Mouse (Mus musculus) CH12.LX (cell line): ENCODE results near the gene Zfp563. TPM values are rescaled to one million over a fixed set of nuclear protein-coding genes. Genes with fewer than 3 reads are reported as not detected.
A peak's percentile ranks its signal among the peaks of the same experiment; 100 is the strongest.

ENCODE experiments used
- DNase-seq: peaks from one replicate; pipeline ENCODE4 v3.0.0-alpha.2; 2013; ENCODE audit errors: extremely low read depth
- H3K27ac ChIP-seq: 2 replicates; pipeline ENCODE4 v1.5.1; 2012; ENCODE audit warnings: low read depth, mild to moderate bottlenecking, control low read depth, moderate library complexity; ENCODE audit not compliant: insufficient read depth
- H3K27me3 ChIP-seq: replicated peaks from 2 replicates; pipeline ENCODE3; 2012; ENCODE audit warnings: inconsistent platforms
- H3K36me3 ChIP-seq, 2 experiments: replicated peaks in 1 of 2; 2 replicates each; pipeline versions ENCODE3 to v1.6.1; 2012; ENCODE audit warnings: inconsistent platforms in 1 of 2, low read length in 1 of 2, mild to moderate bottlenecking in 1 of 2, mixed read lengths in 1 of 2, moderate library complexity in 1 of 2; ENCODE audit not compliant: control insufficient read depth in 1 of 2, insufficient read depth in 1 of 2
- H3K4me1 ChIP-seq, 2 experiments: 2 replicates each; pipeline ENCODE4 v1.6.1; 2012; ENCODE audit warnings: inconsistent platforms in 1 of 2, moderate library complexity in 1 of 2; ENCODE audit not compliant: insufficient read depth in 2 of 2, control insufficient read depth in 1 of 2
- H3K4me2 ChIP-seq: 2 replicates; pipeline ENCODE4 v1.6.1; 2012; ENCODE audit warnings: low read depth, mild to moderate bottlenecking, control low read depth; ENCODE audit not compliant: poor library complexity, insufficient read depth, severe bottlenecking
- H3K4me3 ChIP-seq, 3 experiments: fragments of 150-350 bp in 1 of 3; sonication (generic) in 1 of 3; replicated peaks in 1 of 3; 2 replicates each; pipeline versions ENCODE3 to v1.5.1; 2011 to 2012; ENCODE audit warnings: low read depth in 2 of 3, low read length in 2 of 3, mild to moderate bottlenecking in 2 of 3, moderate library complexity in 2 of 3, control low read depth in 1 of 3, improper control_type of control experiment in 1 of 3, inconsistent platforms in 1 of 3, mixed read lengths in 1 of 3; ENCODE audit not compliant: poor library complexity in 1 of 3
- H3K79me2 ChIP-seq: replicated peaks from 2 replicates; pipeline ENCODE4 v1.6.1; 2012; ENCODE audit warnings: mild to moderate bottlenecking, moderate library complexity; ENCODE audit not compliant: control insufficient read depth, poor library complexity, insufficient read depth, severe bottlenecking; ENCODE audit errors: extremely low read depth
- H3K9ac ChIP-seq: 2 replicates; pipeline ENCODE4 v1.6.1; 2012; ENCODE audit warnings: low read depth, mild to moderate bottlenecking, control low read depth, moderate library complexity; ENCODE audit not compliant: insufficient read depth
- H3K9me3 ChIP-seq: replicated peaks from 2 replicates; pipeline ENCODE3; 2012; ENCODE audit warnings: low read length, inconsistent platforms, mixed read lengths
- BHLHE40 ChIP-seq: IDR thresholded peaks from 2 replicates; pipeline ENCODE4 v1.6.1; 2011; ENCODE audit warnings: mild to moderate bottlenecking, low read depth, low read length, improper control_type of control experiment
- CHD2 ChIP-seq: IDR thresholded peaks from 2 replicates; pipeline ENCODE4 v1.6.1; 2011; ENCODE audit warnings: low read length, improper control_type of control experiment
- CTCF ChIP-seq, 2 experiments: IDR thresholded peaks in 1 of 2; conservative IDR thresholded peaks in 1 of 2; 2 replicates each; pipeline ENCODE4 v1.5.1; 2011 to 2012; ENCODE audit warnings: low read depth in 2 of 2, low read length in 2 of 2, improper control_type of control experiment in 1 of 2, inconsistent platforms in 1 of 2, mild to moderate bottlenecking in 1 of 2, moderate library complexity in 1 of 2
- ELF1 ChIP-seq: IDR thresholded peaks from 2 replicates; pipeline ENCODE4 v1.6.1; 2014; ENCODE audit warnings: low read depth, mild to moderate bottlenecking, inconsistent platforms, low read length, improper control_type of control experiment
- HCFC1 ChIP-seq: IDR thresholded peaks from 2 replicates; pipeline ENCODE4 v1.6.1; 2012; ENCODE audit warnings: low read depth, mild to moderate bottlenecking, inconsistent platforms, low read length, improper control_type of control experiment
- IRF4 ChIP-seq: IDR thresholded peaks from 2 replicates; pipeline ENCODE4 v1.6.1; 2014; ENCODE audit warnings: low read depth, mild to moderate bottlenecking, inconsistent platforms, low read length, improper control_type of control experiment
- JUN ChIP-seq: IDR thresholded peaks from 2 replicates; pipeline ENCODE4 v1.6.1; 2011; ENCODE audit warnings: low read depth, mild to moderate bottlenecking, low read length, improper control_type of control experiment, moderate library complexity; ENCODE audit not compliant: insufficient read depth
- JUND ChIP-seq: conservative IDR thresholded peaks from 2 replicates; pipeline ENCODE4 v1.6.1; 2011; ENCODE audit warnings: low read depth, low read length, improper control_type of control experiment
- KAT2A ChIP-seq: IDR thresholded peaks from 2 replicates; pipeline ENCODE4 v1.6.1; 2012; ENCODE audit warnings: low read length, improper control_type of control experiment, inconsistent platforms; ENCODE audit not compliant: insufficient replicate concordance
- MAX ChIP-seq: IDR thresholded peaks from 2 replicates; pipeline ENCODE4 v1.6.1; 2011; ENCODE audit warnings: low read length, improper control_type of control experiment
- MAZ ChIP-seq: IDR thresholded peaks from 2 replicates; pipeline ENCODE4 v1.6.1; 2012; ENCODE audit warnings: low read depth, mild to moderate bottlenecking, inconsistent platforms, low read length, improper control_type of control experiment, moderate library complexity
- MXI1 ChIP-seq: IDR thresholded peaks from 2 replicates; pipeline ENCODE4 v1.6.1; 2011; ENCODE audit warnings: mild to moderate bottlenecking, low read depth, low read length, improper control_type of control experiment
- MYC ChIP-seq: IDR thresholded peaks from 2 replicates; pipeline ENCODE4 v1.6.1; 2011; ENCODE audit warnings: low read depth, mild to moderate bottlenecking, improper control_type of control experiment, low read length
- NRF1 ChIP-seq: IDR thresholded peaks from 2 replicates; pipeline ENCODE4 v1.6.1; 2014; ENCODE audit warnings: low read depth, mild to moderate bottlenecking, inconsistent platforms, low read length, improper control_type of control experiment, moderate library complexity
- PAX5 ChIP-seq: IDR thresholded peaks from 2 replicates; pipeline ENCODE4 v1.6.1; 2012; ENCODE audit warnings: low read length, inconsistent platforms, mixed read lengths
- POLR2A ChIP-seq: IDR thresholded peaks from 2 replicates; pipeline ENCODE4 v1.6.1; 2011; ENCODE audit warnings: low read depth, mild to moderate bottlenecking, improper control_type of control experiment, low read length
- POLR2AphosphoS2 ChIP-seq: IDR thresholded peaks from 2 replicates; pipeline ENCODE4 v1.6.1; 2011; ENCODE audit warnings: low read depth, low read length, improper control_type of control experiment
- SIN3A ChIP-seq: IDR thresholded peaks from 2 replicates; pipeline ENCODE4 v1.6.1; 2012; ENCODE audit warnings: low read length, improper control_type of control experiment, inconsistent platforms
- TCF12 ChIP-seq: IDR thresholded peaks from 2 replicates; pipeline ENCODE4 v1.6.1; 2014; ENCODE audit warnings: low read depth, mild to moderate bottlenecking, inconsistent platforms, low read length, improper control_type of control experiment
- UBTF ChIP-seq: IDR thresholded peaks from 2 replicates; pipeline ENCODE4 v1.6.1; 2012; ENCODE audit warnings: low read depth, mild to moderate bottlenecking, inconsistent platforms, low read length, improper control_type of control experiment, moderate library complexity
- USF1 ChIP-seq: IDR thresholded peaks from 2 replicates; pipeline ENCODE4 v1.6.1; 2014; ENCODE audit warnings: low read depth, mild to moderate bottlenecking, inconsistent platforms, low read length, improper control_type of control experiment
- ZMIZ1 ChIP-seq: IDR thresholded peaks from 2 replicates; pipeline ENCODE4 v1.6.1; 2012; ENCODE audit warnings: low read depth, mild to moderate bottlenecking, inconsistent platforms, low read length, improper control_type of control experiment
- dilution Hi-C: fragments of 300-500 bp; cut with MboI; formaldehyde crosslinking; loops from 2 replicates; pipeline ENCODE4 v1.14.3; 2020; ENCODE audit warnings: low sequenced_read_pairs; ENCODE audit not compliant: extremely low pct_unique_long_range_greater_than_20kb, extremely low pct_ligation_motif_present
- in situ Hi-C: fragments of 300-500 bp; cut with MboI; formaldehyde crosslinking; loops from 3 replicates; pipeline ENCODE4 v1.14.3; 2019; ENCODE audit warnings: low sequenced_read_pairs, low pct_ligation_motif_present, low pct_unique_long_range_greater_than_20kb, mixed read lengths
- polyA plus RNA-seq: library from polyadenylated mRNA; unstranded; fragments of >175 nt; gene quantifications from 2 replicates; pipeline ENCODE4 v1.2.1, GENCODE M21; 2012; ENCODE audit warnings: low read depth; ENCODE audit not compliant: insufficient read length
- total RNA-seq, 2 experiments: library from RNA; depleted of rRNA; stranded (reverse); fragments of 300-350 nt in 1 of 2; fragments of >200 nt in 1 of 2; gene quantifications; 2 replicates each; pipeline ENCODE4 v1.2.3; 2012 to 2014

The Zfp563 gene
- total RNA-seq (2012; rRNA removed) (3.5 and 4.1 TPM in 2 replicates), total RNA-seq (2014; rRNA removed) (4.1 and 4.5 TPM in 2 replicates), polyA plus RNA-seq (1.9 and 3.7 TPM in 2 replicates)

DNA sequence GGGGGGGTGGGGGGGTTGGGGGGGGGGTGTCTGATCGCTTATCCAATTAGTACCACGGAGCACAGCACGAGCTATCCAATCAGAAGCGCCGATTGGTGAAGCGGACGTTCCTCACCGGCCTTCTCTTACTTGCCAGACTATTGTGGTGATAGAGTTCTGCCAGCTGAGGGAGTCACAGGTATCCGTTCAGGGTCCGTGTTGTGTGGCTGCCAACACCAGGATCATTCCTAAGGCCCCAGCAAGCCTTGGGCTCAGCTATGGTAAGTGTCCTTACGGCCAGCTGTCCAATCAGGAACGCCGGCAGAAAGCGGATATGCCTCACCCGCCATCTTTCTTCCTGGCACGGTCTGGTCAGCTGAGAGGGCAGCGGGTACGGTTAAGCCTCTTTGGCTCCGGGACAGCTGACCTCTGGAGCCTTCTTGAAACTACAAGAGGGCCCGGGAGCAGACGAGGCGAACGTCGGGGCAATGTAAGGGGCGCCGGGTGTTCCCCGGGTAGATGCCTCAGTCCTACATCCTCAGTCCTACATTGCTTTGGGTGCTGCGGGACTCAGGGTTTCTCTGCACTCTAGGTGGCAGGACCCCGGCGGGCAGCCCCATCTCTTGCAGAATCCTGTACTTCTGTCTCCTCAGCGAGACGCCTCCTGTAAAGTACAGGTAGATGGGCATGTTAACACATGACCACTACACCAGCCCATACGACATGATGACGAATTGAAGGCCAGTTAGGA is at the start of gene Zfp563:
Gene Zfp563 (plus strand): TSS at position 91 of the 730 bp plus-strand sequence.
- peak; percentile 89 for DNase-seq
- Histone ChIP-seq H3K4me1 (peaks cover 7 to 25% of the 10 kb centered on the region in 2 experiments; a peak in 3 of 4 replicates), H3K36me3 (no peaks in the 10 kb centered on the region), H3K27ac (peak within 1 kb of the TSS; percentile 83), H3K27me3 (no peaks in the 10 kb centered on the region), H3K4me3 (peak within 1 kb of the TSS; percentile 66 to 87 (median 74)), H3K79me2 (peaks cover 6% of the 10 kb centered on the region; the same call in 1 of the 2 replicates), H3K4me2 (peak within 1 kb of the TSS; percentile 71), H3K9me3 (no peaks in the 10 kb centered on the region), H3K9ac (peak within 1 kb of the TSS; percentile 73)
- TF ChIP-seq ELF1 (peak; percentile 52), SIN3A (peak; percentile 58; the same call in 1 of the 2 replicates), MXI1 (peak; percentile 59; the same call in 1 of the 2 replicates), IRF4 (no peak), CTCF (conservative IDR thresholded peaks at IDR 0.05 in 1 of 2, IDR thresholded peaks at IDR 0.05 in 1 of 2; ENCODE audit: low read depth in 2 of 2, low read length in 2 of 2) (peak in 1 of 2 experiments; percentile 18; a peak in 1 of 4 replicates), POLR2AphosphoS2 (no peak), MYC (no peak), MAX (no peak), POLR2A (peak; percentile 52), UBTF (no peak), JUND (no peak), HCFC1 (peak; percentile 89), KAT2A (0 out of 2 replicates have a peak, but pooled peaks have one; percentile 56), NRF1 (peak; percentile 68), USF1 (peak; percentile 30), TCF12 (peak; percentile 56; the same call in 1 of the 2 replicates), JUN (no peak), PAX5 (no peak), ZMIZ1 (no peak), BHLHE40 (no peak; the same call in 1 of the 2 replicates), CHD2 (peak; percentile 57; the same call in 1 of the 2 replicates), MAZ (no peak)
- dilution Hi-C loops (no loop called here), in situ Hi-C loops (no loop called here)
